Mouse (Mus musculus): ENCODE measurements around the gene Lpp.

Gene Lpp

DNA sequence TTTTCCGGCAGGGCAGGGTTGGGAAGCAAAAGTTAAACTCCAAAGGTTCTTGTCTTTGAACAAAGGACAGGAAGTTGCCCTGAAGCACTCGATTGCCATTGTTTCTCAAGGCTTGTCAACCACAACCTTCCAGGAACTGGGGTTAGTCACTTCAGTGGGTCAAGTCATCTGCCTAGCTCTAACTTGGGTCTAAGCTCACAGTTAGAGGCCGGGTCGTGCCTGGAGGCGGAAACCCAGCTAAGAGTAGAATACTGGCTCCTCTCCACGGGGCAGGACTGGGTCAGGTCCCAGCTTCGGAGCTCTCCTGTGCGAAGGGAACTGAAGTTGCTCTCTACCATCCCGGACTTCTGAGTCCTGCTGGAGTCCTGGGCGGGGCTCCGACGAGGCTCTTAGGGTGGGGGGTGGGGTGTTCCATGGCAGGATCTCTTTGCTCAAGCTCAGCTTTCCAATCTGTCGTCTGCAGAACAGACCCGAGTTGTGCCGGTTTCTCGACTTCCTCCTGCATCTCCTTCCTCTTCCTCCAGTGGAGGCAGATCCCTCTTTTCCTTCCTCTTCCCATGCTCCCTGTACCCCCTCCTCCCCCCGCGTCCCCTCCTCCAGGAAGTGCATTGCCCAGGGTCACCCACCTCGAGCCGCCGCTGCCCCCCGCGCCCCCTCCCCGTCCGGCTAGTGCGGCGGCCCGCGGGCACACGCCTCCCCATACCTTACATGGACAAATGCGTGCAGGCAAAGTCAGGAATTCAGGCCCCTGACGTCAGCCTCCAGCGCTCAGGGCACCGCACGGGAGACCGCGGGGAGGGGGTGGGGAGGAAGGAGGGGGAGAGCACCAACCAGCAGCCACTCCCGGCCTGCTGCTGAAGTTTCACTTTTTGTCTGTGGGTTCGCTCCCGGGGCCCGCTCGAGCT is at the start of gene Lpp:
Lpp (plus strand) TSS at position 857 of the 905 bp plus-strand sequence.
- peak; percentile 76 to 78 for DNase-seq

DNA sequence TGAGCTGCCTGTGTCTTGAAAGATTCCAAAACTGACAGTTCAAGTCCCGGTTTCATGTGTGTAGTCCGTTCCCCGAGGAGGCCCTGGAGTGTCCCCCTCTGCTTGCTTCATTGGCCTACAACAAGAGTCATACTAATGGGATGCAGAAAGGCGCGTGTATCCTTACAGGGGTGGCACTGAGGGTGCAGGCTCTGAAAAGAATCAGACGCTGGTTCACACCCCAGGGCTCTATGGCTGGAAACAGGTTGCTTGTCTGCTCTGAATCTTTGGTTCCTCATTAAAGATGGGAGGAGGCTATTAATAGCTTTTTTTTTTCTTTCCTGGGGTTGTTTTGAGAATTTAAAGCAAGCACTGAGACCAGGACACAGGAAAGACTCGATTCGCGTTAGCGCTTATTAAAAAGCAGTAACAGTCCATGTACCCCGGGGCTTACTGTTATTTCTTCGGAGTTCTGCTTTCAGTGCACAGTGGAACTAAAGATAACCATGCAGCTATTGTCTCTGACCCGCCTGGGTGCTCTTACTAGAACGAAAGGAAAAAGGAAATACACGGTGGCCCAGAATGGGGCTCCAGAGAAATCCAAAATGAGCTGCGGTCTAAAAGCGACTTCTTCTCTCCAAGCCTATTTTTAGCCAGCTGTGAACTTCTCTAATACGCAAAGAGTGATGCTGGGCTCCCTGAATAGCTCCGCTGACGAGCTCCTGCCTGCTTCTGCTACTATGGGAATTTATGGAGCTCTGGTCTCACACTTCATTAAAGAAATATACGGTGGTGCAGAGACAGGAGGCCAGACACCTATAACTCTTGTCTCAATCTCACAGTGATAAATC is 45.5 kb upstream of the Lpp start:
- peak in 1 of 2 experiments; percentile 5 for DNase-seq

DNA sequence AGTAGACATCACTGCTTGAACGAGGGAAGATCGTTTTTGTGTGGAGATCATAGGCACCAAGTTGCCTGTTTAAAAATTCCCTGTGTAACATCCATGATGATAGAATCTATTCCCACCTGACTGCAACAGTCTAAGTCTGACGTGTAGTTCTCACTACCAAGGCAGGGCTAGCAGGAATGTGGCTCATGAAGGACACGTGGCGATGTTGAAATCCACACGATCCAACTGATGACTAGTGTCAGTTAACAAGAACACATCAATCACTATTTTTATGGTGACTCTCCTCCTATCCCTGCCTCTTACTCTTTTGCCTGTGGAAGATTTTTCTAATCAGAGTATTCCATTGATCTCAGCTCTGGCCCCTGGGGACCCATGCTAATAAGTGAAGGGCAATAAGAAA is 43.0 kb upstream of the Lpp start:
- DNase-seq, result no peak

GRCm38 (mm10) chr16:24350751-24351150 is 42.6 kb upstream of the Lpp start:
- DNase-seq, result no peak

DNA sequence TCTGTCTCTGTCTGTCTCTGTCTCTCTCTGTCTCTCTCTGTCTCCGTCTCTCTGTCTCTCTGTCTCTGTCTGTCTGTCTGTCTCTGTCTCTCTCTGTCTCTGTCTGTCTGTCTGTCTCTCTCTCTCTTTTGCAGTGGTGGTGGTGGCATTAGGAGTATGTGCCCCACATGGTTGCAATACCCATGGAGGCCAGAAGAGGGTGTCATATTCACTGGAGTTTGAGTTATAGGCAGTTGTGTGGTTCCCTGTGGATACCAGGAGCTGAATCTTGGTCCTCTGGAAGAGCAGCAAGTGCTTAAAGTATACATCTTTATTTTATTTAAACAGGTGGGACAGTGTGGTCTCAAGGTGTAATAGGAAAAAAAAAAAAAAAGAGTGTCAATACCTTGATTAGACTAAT is 41.5 kb upstream of the Lpp start:
- DNase-seq, result peak in 1 of 2 experiments; percentile 21

DNA sequence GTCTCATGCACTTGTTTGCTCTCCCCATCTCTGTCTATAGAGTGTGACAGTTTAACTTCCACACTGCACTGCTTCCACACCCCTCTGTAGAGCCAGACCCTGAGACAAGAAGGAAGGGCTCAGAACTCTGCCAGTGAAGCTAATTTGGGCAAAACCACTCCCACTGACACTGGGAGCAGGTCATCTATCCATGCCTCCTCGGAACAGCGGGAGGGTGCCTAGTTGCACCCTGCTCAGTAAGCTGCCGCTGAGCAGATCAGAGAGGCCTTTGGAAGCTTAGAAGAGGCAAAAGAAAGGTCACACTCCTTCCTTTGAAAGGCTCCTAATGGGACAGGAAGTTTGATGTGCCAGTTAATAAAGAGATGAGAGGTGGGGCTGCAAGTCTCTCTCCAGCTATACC is 39.5 kb upstream of the Lpp start:
- no peak for DNase-seq

DNA sequence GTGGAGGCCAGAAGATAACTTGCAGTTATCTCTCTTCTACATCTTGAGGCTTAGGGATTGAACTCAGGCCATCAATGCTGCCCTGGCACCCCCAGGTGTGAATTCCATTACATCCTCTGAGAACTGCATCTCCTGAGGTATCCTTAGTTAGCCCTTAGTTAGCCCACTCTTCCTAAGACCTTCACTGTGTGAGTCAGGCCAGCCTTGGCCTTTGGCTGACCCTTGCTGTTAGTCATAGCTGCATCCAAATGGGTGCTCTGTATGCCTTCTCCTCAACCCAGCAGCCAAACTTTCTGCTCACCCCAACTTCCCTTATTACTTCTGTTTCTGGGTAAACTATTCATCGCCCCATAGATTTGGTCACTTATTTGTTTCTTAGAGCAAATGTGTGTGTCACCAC is 31.6 kb upstream of the Lpp start:
- no peak for DNase-seq

DNA sequence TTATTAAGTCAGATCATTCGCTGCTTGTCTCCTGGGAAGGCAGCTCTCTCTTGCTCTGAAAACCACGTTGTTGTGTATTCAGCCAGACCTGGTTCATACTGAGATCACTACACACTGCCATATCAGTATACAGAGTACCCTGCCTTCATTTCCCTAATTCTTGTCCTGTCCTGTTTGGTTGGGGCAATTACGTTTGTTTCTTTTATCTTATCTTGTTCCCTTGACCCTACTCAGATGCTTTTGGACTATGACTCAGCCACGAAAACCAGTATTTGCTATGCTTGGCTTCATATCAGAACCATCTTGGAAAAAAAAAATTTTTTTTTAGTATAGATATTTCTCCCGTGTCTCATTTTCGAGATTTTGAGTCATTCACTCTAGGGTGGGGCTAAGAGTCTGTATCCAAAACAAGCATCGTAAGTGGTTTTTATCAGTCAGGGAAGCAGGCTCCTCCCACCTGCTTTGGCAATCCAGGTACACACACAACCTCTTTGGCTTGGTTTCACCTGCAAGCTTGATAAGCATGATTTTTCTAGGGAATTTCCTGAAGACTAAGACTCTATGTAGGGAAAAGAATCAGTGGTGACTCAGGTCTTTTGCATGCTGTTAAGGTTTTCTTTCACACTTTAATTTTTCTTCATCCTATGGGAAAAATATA is 29.1 kb upstream of the Lpp start:
- DNase-seq, result no peak

- DNase-seq, result no peak
Observed at GRCm38 (mm10) chr16:24365900-24366299, 27.4 kb upstream of the Lpp start.

DNA sequence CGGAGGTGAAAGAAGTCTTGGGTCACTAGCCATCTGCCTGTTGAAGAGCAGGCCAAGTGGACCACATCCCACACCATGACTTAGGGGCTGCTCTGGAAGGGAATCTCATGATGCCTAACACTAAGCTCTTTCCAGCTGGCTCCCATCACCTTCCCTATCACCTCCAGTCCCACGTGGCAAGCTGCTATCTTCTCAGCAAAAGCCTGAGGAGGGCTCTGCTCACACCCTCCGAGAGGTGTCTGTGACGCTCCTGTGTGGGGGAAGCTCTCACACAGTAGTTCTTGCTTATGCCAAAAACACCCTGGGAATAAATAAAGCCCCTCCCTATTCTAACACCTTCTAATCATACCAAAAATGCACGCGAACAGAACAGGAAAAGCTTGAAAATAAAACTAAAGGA is 26.2 kb upstream of the Lpp start:
- peak in 1 of 2 experiments; percentile 16 for DNase-seq

GRCm38 (mm10) chr16:24367506-24367905 is 25.8 kb upstream of the Lpp start:
- no peak for DNase-seq

GRCm38 (mm10) chr16:24376478-24376877 is 16.8 kb upstream of the Lpp start:
- DNase-seq, result no peak

GRCm38 (mm10) chr16:24390596-24390995 is 2.7 kb upstream of the Lpp start:
- DNase-seq, result peak; percentile 90 to 93

DNA sequence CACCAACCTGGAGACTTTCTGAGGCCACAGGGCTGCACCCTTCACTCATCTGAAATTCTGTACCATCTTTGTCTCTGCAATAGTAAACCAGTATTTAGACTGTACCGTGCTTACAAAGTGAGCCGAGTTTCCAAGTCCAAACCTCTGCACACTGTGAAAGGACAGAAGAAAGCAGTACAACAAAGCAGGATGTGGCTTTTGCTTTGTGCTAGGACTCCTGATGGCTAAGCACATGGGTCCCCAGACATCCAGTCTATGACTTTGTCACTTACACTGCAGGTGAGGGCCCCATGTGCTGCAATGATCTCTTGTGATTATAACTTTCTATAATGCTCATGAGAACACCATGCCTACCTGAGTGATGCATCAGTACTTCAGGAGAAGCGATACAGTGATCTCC is 2.2 kb upstream of the Lpp start:
- no peak for DNase-seq

DNA sequence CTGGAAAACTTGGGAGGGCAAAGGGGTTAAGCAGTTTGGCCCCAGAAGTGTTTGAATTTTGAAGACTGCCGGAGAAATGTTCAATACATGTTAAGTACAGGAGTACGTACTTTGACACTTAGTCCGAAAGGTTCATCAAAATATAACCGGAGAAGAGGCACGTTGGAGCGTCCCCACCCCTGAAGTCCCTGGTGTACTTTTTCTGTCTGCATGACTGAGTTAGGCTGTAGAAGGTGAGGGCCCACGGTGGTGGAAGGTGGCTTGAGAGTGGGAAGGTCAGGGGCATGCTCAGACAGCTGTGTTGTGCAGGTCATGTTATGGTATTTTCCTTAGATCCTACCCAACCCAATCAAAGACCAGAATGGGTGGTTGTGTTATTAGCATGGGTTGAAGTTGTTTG is 1.4 kb upstream of the Lpp start:
- DNase-seq, result no peak

GRCm38 (mm10) chr16:24393556-24394210 is 376 bp downstream of the Lpp start:
- peak; percentile 65 to 66 for DNase-seq

DNA sequence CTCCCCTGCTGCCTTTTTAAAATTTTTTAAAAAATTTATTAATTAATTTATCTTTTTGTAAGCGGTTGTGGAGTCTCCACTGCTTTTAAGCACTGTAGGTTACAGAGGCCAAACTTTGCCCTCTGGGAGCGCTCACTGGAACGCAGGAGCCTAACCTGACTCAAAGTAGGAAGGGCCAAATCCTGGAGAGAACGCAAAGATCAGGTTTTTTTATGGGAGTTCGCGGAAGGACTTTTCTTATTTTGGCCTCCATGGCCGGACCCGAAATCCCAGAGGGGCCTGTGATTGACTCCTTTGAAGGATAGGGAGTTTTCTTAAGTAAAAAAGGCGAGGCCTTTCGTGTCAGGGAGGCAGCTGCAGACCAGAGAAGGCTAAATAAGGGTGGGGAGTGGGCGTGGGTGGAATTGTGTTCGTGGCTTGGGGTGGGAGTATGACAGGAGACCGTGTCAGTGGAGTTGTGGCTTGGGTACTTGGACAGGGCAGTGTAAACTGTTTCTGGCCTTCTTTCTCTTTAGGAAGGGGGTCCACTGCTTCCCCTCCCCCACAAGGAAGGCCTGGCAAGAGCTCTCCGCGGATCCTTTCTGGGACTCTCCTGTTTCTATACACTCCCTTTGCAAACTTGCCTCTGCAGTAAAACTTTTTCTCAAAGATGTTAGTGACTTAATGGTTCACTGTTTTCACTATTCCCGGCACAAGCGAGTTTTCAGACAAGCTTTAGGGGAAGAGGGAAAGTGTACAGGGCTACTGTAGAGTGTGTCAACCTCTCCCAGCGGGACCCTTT is 1.1 kb downstream of the Lpp start:
- DNase-seq, result peak; percentile 29 to 31

DNA sequence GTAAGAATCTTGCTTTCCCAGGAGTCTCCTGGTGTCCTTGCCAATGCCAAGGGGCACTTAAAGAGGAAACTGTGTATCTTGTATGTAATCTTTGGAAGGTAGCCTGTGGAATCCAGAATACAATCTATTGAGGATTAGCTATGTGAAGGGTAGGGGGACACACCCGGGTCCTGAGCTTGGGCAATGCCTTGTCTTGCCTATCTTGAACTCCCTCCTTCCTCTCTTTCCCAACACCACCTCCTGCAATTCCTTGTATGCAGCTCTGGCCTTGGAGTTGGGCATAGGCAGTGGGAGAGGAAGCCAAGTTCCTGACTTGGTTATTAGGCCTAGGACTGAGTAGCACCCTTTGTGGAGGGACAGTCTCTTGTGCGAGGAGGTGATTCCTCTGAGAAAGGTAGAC is 1.8 kb downstream of the Lpp start:
- peak; percentile 12 to 13 for DNase-seq

DNA sequence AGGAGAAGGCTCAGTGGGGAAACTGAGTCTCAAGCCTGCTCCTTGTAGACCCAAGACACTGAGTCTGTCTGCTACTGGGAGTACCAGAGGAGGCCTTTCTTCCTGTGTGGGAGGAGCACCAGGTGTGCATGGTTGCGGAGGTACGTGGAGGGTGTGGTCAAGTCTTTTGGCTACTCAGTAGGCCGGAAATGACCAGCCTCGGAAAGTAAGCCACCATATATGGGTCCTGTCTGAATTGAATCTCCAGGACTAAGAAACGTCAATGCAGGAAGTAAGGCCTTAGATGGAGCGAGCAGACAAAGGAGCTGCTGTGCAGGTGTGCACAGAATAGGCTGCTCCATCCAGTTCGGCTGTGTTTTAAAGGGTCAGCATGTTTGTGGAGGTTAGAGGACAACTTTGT is 3.2 kb downstream of the Lpp start:
- no peak for DNase-seq

GRCm38 (mm10) chr16:24398476-24398875 is 5.2 kb downstream of the Lpp start:
- no peak for DNase-seq

DNA sequence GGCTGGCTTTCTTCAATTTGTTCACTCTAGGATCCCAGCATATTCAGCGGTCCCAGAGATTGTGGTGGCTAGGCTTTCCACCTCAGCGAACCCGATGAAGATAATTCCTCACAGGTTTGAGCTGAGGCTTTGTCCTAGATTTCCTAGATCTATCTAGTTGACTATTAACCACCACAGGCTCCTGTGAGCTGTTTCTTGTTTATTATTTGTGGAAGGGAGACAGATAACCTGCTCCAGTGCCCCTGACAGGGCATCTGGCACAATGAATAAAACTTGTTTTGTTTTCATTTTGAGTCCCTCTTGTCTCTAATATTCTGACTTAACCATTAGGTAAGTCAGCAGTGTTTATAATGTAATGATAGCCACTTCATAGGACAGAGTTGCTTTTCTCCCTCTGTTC is 5.6 kb downstream of the Lpp start:
- DNase-seq, result no peak

DNA sequence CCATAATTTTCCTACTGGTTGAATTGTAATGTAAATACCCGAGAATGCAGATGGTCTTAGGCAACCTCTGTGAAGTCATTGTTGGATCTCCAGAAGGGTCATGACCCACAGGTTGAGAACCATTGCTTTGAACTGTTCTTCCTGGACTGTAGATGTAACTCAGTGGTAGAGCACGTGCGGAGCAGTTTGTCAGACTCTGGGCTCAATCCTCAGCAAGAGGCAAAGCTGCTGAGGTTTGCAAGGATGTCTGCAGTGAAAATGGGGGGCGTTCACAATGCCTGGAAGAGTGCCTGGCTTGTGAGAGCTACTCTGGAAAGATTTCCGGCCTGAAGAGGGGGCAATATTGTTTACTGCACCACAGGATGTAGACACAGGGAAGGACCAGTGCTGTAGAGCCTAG is 6.2 kb downstream of the Lpp start:
- no peak for DNase-seq

All from cerebellum, postnatal 10 days (tissue).